Mouse (Mus musculus): ENCODE results near the gene Mthfd1l.

DNA sequence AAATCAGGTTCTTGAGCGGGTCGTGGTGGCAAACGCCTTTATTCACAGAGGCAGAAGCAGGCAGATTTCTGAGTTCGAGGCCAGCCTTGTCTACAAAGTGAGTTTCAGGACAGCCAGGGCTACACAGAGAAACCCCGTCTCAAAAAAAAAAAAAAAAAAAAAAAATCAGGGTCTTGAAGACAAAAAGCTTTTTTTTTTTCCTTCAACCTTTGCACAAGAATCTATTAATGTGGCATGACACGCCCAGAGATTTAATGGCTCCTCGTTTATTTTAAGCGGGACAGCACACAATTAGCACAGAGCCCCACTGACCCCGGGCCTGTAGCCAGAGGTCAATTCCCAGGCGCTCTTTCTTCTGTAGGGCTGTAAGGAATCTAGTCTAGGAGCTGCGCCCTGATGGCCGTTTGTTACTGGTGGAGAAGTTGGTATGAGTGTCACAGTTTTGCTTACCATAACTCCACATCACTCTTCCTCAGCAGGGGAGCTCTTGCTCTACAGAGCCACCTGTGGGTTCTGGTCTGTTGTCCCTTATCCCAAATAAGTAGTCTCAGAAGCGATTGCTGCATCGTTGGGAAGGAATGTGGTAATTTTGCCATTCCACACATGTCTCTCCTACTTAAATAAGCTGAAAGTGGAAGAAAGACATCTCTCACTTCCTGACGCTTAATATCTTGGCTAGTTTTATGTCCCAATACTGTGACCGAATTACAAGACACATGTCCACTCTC lies 172.3 kb downstream of the Mthfd1l start:
- no peak for TF ChIP-seq CTCF (IDR thresholded peaks at IDR 0.05; ENCODE audit: low read depth, low read length)
- no peak for TF ChIP-seq POLR2A (IDR thresholded peaks at IDR 0.05; ENCODE audit: borderline replicate concordance, low read depth, low read length)

Measured in bone marrow macrophage, adult 2 months (primary cell).